Mouse (Mus musculus) spleen, embryonic (tissue): Measurements from ENCODE around the gene Kank3.

ENCODE experiments used
- CTCF ChIA-PET: fragments of 350-600 bp; sonication (Branson Sonifier 250); formaldehyde crosslinking; loops from one replicate; lab custom pipeline; 2022; lab: Charles Lee

Gene Kank3

GRCm38 (mm10) chr17:33810334-33811141 lies at the start of gene Kank3:
TSS of gene Kank3 (plus strand) at chr17:33810519.
- CTCF ChIA-PET = no interaction called here

DNA sequence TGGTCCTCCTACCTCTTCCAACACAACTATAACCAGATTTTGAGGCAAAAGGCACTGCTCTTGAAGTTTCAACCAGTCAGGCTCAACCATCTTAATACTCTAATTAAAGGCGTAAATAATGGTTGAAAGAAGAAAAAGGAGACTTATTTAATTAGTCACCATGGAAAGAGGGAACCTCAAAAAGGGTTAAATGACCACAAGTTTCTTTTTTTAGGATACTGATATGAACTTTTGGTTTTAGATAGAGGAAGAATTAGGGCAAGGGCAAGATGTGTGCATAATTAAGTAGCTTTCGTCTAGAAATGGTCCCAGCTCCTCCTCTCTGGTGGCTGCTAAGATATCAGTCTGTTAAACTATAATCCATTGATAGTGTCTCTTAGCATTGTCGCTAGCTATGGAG lies 43.9 kb upstream of the Kank3 start:
- CTCF ChIA-PET = no interaction called here

- CTCF ChIA-PET = no interaction called here
These were observed 38.7 kb upstream of the Kank3 start for GRCm38 (mm10) chr17:33771617-33772016.

- CTCF ChIA-PET = no interaction called here
These were observed 36.9 kb upstream of the Kank3 start for GRCm38 (mm10) chr17:33773426-33773825.

GRCm38 (mm10) chr17:33773871-33774572 lies 36.3 kb upstream of the Kank3 start:
- CTCF ChIA-PET = no interaction called here

GRCm38 (mm10) chr17:33774573-33775155 lies 35.7 kb upstream of the Kank3 start:
- CTCF ChIA-PET = no interaction called here

DNA sequence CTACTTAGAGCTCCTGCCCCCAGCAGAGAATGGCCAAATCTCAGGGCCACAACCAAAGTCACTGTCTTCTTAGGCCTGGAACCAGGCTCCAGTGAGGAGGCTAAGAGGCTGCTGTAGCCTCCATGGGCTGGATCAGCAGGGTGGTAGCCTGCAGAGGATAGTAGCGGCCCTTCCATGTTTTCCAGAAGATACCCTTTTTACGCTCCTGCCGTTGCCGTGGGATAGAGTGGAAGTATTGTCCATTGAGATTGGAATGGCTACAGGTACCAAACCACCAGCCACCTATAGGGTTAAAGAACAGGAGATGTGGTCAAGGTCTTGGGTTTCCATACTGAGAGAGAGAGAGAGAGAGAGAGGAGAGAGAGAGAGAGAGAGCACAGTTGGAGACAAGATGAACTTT lies 35.0 kb upstream of the Kank3 start:
- CTCF ChIA-PET = interaction anchor here (0.7 kb wide), 1 partner anchor 9 kb away, joined by 5 read pairs; no protein-coding TSS in a partner anchor

DNA sequence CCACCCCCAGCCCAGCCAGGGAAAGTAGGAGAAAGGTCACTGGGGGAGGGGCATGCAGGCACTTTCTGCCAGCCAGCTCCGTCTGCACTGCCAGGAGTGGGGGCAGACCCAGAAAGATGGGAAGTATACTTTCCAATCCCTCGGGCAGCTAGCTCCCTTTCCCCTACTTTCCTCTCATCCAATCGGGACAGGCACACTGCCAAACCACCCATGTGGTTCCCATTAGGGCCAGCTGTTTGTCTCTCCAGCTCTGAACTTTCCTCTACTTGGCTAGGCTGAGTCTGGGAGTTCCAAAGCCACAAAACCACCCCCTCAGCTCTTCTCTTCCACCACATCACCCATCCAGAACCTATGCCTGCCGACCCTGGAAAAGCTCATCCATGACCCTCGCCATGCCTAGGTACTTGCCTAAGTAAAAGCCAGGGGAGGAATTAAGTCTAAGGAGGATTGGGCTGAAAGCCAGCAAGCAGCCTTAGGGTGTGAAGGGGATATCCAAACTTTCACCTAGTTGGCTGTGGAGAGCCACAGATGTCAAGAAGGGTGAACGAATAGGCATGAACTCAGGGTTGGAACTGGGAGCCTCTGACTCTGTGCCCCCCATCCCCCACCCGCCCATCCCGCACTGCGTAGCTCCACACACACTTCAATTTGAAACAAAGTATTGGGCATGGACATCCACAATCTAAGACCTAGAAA lies 30.9 kb upstream of the Kank3 start:
- CTCF ChIA-PET = interaction anchor here (0.6 kb wide), 1 partner anchor 247 kb away, joined by 3 read pairs; no protein-coding TSS in a partner anchor

DNA sequence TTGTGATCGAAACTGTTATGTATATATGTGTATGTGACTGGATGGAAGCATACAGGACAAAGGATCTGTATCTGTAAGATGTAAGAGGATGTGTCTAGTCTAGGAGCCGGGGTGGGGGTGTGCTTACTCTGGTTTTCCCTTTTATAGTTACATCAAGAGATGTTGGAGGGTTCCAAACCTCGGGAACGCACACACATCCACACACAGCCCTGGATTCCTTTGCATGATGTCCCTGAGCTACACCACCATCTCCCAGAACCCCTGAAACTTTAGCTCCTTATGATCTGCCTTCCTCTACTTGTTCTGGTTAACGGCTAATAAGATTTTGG lies 30.4 kb upstream of the Kank3 start:
- CTCF ChIA-PET = interaction anchor here (0.6 kb wide), 1 partner anchor 248 kb away, joined by 3 read pairs; no protein-coding TSS in a partner anchor

DNA sequence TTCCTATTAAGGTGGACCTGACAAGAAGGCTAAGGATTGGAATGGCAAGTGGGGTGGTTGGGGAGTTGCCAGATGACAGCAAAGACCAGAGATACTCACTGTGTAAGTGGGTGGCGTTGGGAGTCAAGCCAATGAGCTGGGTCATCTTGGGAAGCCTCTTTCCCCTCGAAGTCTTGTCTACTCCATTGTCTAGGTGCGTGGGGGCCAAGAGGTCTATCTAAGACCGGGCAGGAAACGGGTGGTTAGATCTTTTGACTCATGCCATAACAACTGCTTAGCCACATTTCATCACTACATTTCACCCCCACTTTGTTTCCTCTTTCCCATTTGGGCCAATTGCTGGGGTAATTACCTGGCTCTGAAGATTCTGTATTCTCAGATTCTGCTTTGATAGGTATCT lies 29.9 kb upstream of the Kank3 start:
- CTCF ChIA-PET = no interaction called here

DNA sequence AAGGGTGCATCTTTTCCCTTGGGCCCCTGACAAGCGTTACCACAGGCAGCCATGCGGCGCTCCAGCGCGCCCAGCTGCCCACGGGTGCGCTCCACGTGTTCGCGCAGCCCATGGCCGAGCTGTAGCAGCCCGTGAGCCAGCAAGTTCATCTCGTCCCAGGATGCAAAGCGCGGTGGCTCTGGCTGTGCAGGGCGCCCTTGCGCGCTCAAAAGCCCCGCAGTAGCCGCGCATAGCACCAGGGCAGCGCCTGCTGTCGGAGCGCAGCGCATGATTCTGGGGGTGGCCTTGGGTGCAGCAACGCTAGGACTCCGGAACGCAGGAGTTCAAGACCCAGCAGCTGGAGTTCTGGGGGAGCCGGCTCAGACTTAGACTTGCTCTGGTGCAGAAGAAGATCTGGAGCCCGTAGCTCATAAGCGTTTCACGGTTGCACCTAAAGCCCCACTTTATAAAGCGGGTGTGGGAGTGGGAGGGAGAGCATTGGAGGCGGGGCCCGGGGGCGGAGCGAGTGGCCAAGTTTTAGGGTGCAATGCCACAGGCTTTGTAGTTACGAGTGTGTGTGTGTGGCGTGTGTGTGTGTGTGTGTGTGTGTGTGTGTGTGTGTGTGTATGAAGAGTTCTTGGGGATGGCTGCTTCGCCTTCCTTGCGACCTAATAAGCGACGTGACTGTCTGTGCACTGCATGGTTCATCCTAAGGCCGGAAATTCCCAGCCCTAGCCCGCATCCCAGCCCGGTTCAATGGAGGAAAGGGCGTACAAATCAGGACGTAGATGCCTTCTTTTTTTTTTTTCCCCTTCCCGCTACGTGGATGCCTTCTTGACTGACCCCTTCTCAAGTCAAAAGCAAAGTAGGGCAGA lies 29.0 kb upstream of the Kank3 start, which contains the start of gene Angptl4:
TSS of gene Angptl4 (minus strand) at position 707 of the 854 bp plus-strand sequence.
- CTCF ChIA-PET = no interaction called here

DNA sequence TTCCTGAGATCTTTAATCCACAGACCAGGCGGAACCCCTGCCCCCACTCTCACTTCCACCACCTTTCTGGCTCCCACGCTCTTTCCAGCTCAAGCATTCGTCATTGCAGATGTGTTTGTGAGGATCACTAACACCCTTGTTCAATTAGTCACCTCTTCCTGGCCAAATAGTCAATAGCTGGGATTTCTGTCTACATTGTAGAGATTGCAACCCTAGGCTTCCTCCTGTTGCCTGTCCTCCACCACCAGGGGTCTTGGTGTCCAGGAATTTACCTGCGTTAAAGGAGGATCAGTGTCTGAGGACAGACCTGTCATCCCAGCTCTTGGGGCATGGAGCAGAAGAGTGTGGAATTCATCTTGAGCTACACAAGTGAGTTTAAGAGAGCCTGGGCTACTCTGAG lies 28.3 kb upstream of the Kank3 start:
- CTCF ChIA-PET = interaction anchor here (1.1 kb wide), 1 partner anchor 17 kb away, joined by 6 read pairs; no protein-coding TSS in a partner anchor

DNA sequence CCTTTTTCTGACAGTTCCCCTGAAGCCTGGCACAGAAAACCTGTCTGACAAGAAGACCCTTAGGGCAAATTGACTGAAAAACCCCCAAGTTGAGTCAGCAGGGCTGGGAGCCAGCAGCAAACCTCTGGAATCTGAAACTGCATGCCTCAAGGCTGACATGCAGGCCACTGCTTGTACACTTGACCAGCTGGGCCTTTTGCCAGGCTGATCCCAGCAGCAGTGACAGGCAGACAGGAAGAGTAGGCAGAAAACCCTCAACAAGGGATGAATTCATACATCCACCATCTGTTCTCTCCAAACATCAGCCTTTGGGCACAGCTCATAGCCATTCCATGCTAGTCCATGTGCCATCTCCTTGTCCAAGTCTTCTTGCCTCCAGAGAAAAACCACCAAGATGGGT lies 26.9 kb upstream of the Kank3 start:
- CTCF ChIA-PET = no interaction called here

- CTCF ChIA-PET = no interaction called here
These were observed 25.4 kb upstream of the Kank3 start for GRCm38 (mm10) chr17:33784939-33785338.

DNA sequence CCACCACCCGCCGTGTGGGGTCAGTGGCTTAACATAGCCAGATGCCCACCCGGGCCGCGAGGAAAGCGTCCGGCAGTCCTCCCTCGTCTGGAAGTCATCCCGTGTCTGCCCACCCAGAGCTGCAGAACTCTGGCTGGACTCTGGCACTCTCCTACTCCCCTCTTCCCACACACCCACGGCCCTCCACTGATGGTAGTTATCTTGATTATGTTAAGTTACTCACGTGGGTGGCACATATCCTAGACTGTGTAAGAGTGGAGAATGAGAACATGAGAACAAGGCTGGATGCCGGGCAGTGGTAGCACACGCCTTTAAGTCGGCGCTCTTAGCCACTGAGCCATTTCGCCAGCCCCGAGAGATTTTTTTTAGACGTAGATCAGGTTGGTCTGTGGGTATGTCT lies 23.9 kb upstream of the Kank3 start:
- CTCF ChIA-PET = no interaction called here

DNA sequence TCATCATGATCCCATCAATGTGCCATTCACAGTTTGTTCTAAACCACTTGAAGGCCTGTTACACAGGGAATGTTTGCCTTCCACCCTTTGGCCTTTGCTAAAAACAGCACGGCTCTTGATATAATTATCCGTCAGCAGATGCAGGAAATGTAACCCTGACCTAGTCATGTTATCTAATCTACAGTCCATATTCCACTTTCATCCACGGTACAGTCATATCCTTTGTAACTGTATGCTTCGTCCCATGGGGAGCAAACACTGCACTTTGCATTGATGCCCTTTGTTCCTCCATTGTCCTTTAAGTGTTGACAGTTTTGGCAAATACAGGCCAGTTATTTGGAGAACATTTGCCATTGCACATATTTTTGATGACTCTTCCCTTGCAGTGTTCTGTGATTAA lies 21.6 kb upstream of the Kank3 start:
- CTCF ChIA-PET = no interaction called here

DNA sequence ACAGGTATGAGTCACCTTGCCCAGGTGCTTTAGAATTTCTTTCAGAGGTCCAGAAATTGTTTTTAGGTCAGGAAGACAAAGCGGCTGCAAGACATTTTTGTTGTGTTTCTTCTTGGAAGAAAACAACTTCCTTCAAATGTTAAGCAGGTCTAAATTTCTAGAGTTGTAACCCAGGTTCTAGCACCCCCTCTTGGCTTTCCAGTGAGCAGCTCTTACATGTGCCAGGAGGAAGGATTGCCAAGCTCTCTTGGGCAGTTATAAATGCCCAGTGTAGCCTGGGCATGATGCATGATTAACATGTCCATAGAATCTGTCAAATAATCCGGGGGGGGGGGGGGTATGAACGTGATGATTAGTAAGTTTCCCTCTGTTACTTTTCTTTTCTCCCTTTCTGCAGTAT lies 12.0 kb upstream of the Kank3 start:
- CTCF ChIA-PET = no interaction called here

GRCm38 (mm10) chr17:33799277-33799676 lies 11.0 kb upstream of the Kank3 start:
- CTCF ChIA-PET = interaction anchor here (0.6 kb wide), 1 partner anchor 41 kb away, joined by 16 read pairs; no protein-coding TSS in a partner anchor

GRCm38 (mm10) chr17:33802221-33802620 lies 8.1 kb upstream of the Kank3 start:
- CTCF ChIA-PET = interaction anchor here (0.6 kb wide), 1 partner anchor 23 kb away, joined by 8 read pairs; no protein-coding TSS in a partner anchor

DNA sequence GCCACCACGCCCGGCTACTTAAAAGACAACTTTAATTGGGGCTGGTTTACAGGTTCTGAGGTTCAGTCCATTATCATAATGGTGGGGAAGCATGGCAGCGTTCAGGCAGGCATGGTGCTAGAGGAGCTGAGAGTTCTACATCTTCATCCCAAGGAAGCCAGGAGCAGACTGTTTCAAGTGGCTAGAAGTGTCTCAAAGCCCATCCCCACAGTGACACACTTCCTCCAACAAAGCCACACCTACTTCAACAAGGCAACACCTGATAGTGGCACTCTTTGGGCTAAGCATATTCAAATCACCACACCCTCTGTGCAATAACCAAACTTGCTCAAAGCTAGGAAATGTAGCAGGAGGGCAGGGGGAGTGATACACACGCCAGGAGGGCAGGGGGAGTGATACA lies 6.1 kb upstream of the Kank3 start:
- CTCF ChIA-PET = no interaction called here

GRCm38 (mm10) chr17:33804745-33805144 lies 5.6 kb upstream of the Kank3 start:
- CTCF ChIA-PET = no interaction called here
